Mouse (Mus musculus) erythroblast, adult 5-6 weeks (primary cell): Measurements from ENCODE around the gene Ahcy. TPM values are rescaled to one million over a fixed set of nuclear protein-coding genes. Genes with fewer than 3 reads are reported as not detected.
"Not testable (repeated sequence)": the region's sequence is repeated elsewhere in the genome, so short reads cannot be mapped to it uniquely, and the experiment has no call there.

Experiments
- ATAC-seq: replicated peaks from 2 replicates; pipeline ENCODE4 v1.8.0; 2016; ENCODE audit warnings: moderate number of reproducible peaks, mild to moderate bottlenecking, moderate TSS enrichment, inconsistent platforms; ENCODE audit not compliant: poor library complexity, low FRiP score, severe bottlenecking
- total RNA-seq, 2 experiments: library from RNA; stranded (forward) in 1 of 2; stranded (reverse) in 1 of 2; fragments of 150-400 nt in 1 of 2; fragments of 200-764, 138-1000 nt in 1 of 2; gene quantifications; 2 replicates each; pipeline versions ENCODE4 v1.2.3 to v1.2.4; 2015 to 2017; ENCODE audit warnings: low replicate concordance in 2 of 2

Gene Ahcy
- total RNA-seq (2015; ENCODE audit: low replicate concordance) (19.2 and 24.2 TPM in 2 replicates), total RNA-seq (2017; ENCODE audit: low replicate concordance) (10.6 and 10.9 TPM in 2 replicates)

GRCm38 (mm10) chr2:155073978-155074765, at the start of gene Ahcy:
Ahcy (minus strand) TSS chr2:155074497.
- ATAC-seq, result peak; percentile 94

- ATAC-seq, result no peak
Observed at GRCm38 (mm10) chr2:155115216-155115830, 41.0 kb upstream of the Ahcy start.

DNA sequence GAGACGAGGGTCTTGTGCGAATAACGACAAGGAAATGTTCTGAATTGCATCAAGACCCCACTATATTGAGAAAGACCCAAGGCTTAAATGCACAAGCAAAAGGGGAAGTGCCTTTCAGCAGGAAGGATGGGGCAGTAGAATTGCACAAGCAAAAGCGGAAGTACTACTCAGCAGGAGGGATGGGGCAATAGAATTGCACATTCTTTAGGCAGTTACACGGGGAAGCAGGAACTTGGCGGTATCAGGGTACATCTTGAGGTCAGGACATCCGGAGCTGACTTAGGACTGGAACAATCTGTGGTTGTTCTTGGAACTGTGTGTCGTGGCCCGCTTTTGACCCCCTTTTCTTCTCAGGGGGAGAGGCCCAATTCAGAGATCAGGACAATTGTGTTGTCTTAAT, 33.0 kb upstream of the Ahcy start:
- not testable (repeated sequence) for ATAC-seq

GRCm38 (mm10) chr2:155103607-155104006, 29.3 kb upstream of the Ahcy start:
- no peak for ATAC-seq

- no peak for ATAC-seq
Observed at GRCm38 (mm10) chr2:155101761-155102181, 27.5 kb upstream of the Ahcy start.

DNA sequence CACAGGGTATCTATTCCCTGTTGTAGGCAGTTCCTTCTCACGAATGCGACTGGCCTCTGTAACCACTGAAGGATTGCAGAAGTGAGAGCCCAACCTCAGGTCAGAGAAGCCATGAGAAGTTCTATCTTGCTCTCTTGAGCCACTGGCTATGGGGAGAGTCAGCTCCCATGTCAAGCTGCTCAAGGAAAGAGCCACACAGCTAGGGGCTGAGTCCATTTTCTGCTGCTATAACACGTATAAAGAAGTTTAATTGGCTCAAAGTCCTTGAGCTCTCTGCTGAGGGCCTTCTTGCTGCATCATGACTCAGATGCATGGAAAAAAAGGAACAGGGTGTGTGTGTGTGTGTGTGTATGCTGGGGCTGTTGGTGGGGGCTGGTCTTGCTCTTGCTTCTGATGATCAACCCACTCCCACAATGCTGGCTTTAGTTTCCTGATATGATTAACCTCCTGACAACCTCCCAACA, 26.5 kb upstream of the Ahcy start:
- no peak for ATAC-seq

DNA sequence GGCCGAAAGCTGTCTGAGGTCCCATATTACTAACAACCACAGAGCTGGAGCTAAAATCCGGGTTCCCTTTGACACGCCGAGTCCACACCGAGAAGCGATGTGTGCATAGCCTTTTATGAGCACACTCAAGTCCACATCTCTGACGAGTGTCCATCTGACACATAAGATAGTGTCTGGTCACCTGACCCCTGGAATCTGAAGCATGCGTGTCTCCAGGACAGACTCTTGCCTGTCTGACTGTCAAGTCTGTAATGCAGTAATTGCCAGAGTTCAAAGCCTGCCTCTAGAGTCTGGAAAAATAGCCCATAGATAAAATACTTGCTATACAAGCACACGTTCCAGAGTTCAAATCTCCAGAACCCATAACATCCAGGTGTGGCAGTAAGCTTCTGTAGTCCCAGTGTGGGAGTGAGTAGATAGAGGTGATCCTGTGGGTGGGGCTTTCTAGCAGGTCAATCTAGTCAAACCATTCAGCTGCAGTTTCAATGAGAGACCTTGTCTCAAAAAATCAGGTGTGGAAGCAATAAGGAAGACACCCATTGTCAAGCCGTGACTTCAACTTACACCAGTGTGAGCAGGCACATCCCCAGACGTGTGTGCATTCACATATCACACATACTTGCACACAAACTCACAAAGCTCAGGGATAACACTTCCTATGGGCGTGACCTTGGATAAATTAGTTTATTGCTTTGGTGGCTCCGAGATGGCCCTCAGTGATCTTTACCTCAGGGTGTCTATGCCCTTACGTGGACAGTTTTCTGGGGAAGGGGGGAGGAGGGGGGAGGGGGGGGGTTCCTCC, 25.9 kb upstream of the Ahcy start:
- no peak for ATAC-seq

GRCm38 (mm10) chr2:155099421-155099820, 25.1 kb upstream of the Ahcy start:
- ATAC-seq, result no peak

GRCm38 (mm10) chr2:155098720-155099380, 24.6 kb upstream of the Ahcy start:
- peak; percentile 53; the same call in 1 of the 2 replicates for ATAC-seq

DNA sequence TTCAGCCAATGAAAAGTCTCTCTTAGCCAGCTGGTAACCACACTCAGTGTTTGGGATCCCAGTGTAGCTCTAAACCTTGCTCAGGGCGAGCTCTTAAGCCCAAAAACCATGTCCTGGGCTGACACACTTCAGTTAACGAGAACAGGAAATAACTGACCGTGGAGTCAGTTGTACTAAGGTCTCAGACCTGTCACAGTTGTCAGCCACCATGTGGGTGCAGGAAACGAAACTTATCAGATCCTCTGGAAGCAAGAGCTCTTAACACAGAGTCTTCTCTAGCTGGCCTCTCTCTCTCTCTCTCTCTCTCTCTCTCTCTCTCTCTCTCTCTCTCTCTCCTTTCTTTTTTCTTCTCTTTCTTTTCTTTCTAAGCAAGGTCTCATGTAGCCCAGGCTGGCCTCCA, 19.1 kb upstream of the Ahcy start:
- no peak for ATAC-seq

GRCm38 (mm10) chr2:155091743-155092075, 17.4 kb upstream of the Ahcy start:
- ATAC-seq, result peak; percentile 37; the same call in 1 of the 2 replicates

- peak; percentile 93 for ATAC-seq
Observed at GRCm38 (mm10) chr2:155090909-155091742, 16.8 kb upstream of the Ahcy start.

- ATAC-seq, result no peak
Observed at GRCm38 (mm10) chr2:155088264-155088663, 14.0 kb upstream of the Ahcy start.

DNA sequence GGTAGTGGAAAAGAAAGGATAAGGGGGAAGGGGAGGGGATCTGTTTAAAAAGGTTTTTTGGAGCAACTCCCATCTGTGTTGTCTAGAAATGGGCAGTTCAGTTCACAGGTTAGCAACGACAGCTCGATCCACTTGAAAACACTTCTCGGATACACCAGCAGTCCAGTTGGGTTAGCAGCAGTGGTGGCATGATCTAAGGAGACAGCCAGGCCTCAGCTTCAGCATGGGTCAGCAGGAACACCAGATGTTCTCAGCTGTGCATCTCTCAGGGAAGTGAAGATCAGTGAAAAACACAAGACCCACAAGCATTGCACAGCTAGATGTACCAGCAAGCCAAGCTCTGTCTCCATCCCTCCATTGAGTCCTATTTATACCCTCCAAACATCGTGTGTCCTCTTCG, 12.0 kb upstream of the Ahcy start:
- no peak for ATAC-seq

DNA sequence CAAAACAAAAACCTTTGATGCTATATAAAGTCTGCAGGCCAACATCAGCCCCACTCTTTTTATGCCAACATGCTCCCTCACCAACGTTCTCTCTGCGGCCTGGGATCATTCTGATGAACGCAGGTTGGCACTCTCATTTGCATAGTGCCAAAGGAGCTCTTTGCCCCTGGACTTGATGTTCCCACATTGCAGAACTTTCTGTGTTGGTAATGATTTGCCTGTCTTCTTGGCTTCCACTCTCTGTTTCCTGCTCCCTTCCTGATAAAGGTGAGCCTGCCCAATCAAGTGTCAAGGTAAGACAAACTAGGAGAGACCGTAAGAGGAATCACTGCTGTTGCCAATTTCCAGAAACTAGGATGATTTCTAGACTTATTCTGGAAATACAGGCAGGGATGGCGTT, 10.2 kb upstream of the Ahcy start:
- ATAC-seq, result no peak

GRCm38 (mm10) chr2:155082121-155082803, 8.0 kb upstream of the Ahcy start:
- peak; percentile 79 for ATAC-seq

DNA sequence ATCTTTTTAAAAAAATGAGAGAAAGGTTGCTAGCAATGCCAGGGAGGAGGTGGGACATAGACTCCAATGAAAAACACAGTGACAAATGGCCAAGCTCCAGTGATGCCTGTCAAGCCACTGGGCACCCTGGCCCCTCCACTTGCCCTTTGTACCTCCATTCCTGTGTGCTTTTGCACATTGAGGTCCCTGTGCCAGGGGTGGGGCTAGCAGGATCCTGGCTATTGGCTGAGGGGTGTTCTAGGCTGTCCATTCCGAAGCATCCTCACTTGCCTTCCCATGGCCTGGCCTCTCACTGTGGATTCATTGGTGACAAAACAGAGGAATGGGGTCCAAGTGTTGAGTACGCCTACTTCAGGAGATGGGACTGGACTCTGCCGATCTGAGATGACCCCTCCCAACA, 6.8 kb upstream of the Ahcy start:
- ATAC-seq, result no peak

DNA sequence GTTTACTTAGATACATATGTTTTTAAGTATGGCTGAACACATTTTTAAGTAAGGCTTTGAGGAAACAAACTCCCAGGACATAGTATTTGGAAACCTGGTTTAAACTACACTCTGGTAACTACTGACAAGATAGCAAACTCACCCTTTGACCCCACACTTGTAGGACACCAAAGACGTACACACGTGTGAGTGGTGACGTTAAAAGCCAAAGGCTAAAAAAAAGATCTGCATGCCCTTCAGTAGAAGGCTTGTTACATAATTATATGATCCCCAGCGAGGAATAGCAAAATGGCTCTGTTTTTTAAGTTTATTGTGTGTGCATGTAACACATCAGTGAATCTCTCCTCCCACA, 5.9 kb upstream of the Ahcy start:
- ATAC-seq, result no peak
